Mouse (Mus musculus) hindbrain, embryonic 14.5 days (tissue): ENCODE measurements around the gene Gm42906. TPM values are rescaled to one million over a fixed set of nuclear protein-coding genes. Genes with fewer than 3 reads are reported as not detected.

Source experiments
- ATAC-seq: fragments of 200-750 bp; cut with Nextera tagmentation; 2 replicates; pipeline ENCODE4 v1.8.0; 2017; ENCODE audit warnings: moderate number of reproducible peaks, mild to moderate bottlenecking, moderate TSS enrichment, moderate library complexity; ENCODE audit not compliant: low FRiP score
- DNase-seq: peaks from one replicate; pipeline ENCODE4 v3.0.0-alpha.2; 2015; ENCODE audit warnings: low spot score
- H3K27ac ChIP-seq: fragments of 300-500 bp; sonication (generic); 2 replicates; pipeline ENCODE4 v1.5.1; 2014; ENCODE audit warnings: mild to moderate bottlenecking, moderate library complexity
- H3K27me3 ChIP-seq: fragments of 300-500 bp; sonication (generic); 2 replicates; pipeline ENCODE4 v1.6.1; 2014; ENCODE audit warnings: mild to moderate bottlenecking, low read length, mixed read lengths; ENCODE audit not compliant: control insufficient read depth, insufficient read depth
- H3K36me3 ChIP-seq: fragments of 300-500 bp; sonication (generic); replicated peaks from 2 replicates; pipeline ENCODE4 v1.6.1; 2014; ENCODE audit not compliant: control insufficient read depth, insufficient read depth
- H3K4me1 ChIP-seq: fragments of 300-500 bp; sonication (generic); replicated peaks from 2 replicates; pipeline ENCODE4 v1.6.1; 2014; ENCODE audit warnings: antibody characterized with exemption, low read length, mixed read lengths; ENCODE audit not compliant: control insufficient read depth, insufficient read depth
- H3K4me2 ChIP-seq: fragments of 300-500 bp; sonication (generic); replicated peaks from 2 replicates; pipeline ENCODE4 v1.6.1; 2014; ENCODE audit warnings: mild to moderate bottlenecking, moderate library complexity
- H3K4me3 ChIP-seq: fragments of 300-500 bp; sonication (generic); replicated peaks from 2 replicates; pipeline ENCODE4 v1.5.1; 2014; ENCODE audit warnings: mild to moderate bottlenecking, low read length
- H3K9ac ChIP-seq: fragments of 300-500 bp; sonication (generic); 2 replicates; pipeline ENCODE4 v1.6.1; 2014
- H3K9me3 ChIP-seq: fragments of 300-500 bp; sonication (generic); 2 replicates; pipeline ENCODE4 v1.6.1; 2016; ENCODE audit warnings: low read length; ENCODE audit not compliant: control insufficient read depth
- WGBS: fragments of 180-500 bp; shearing (Covaris S2); extraction: QIAGEN DNeasy Blood & Tissue Kit; methylation state at CpG from one replicate; pipeline ENCODE4 v1.1.7; 2014; 5-methylcytosine and 5-hydroxymethylcytosine counted together
- polyA plus RNA-seq: library from polyadenylated mRNA; unstranded; fragments of >200 nt; fragmentation: Nextera tagmentation; extraction: Ambion mirVana; gene quantifications from 2 replicates; pipeline ENCODE4 v1.2.1, GENCODE M21; 2014

Gm42906 gene
- polyA plus RNA-seq, 1 experiment from 2014 or later: not detected

GRCm38 (mm10) chr5:151092886-151093665, 334.9 kb downstream of the Gm42906 start:
- no peaks in the 10 kb centered on the region for H3K27me3 ChIP-seq
- H3K27ac ChIP-seq: no peak overlapping the region
- ATAC-seq (no peak), DNase-seq (no peak)
- 0 out of 2 replicates have a peak, but pooled peaks cover 4% of the 10 kb centered on the region for H3K4me1 ChIP-seq
- H3K36me3 ChIP-seq: no peaks in the 10 kb centered on the region
- H3K4me3 ChIP-seq: no peak overlapping the region
- no peak overlapping the region for H3K9ac ChIP-seq
- WGBS: 78% methylated on average over 3 of the region's 3 CpGs
- no peaks in the 10 kb centered on the region for H3K9me3 ChIP-seq
- H3K4me2 ChIP-seq: no peak overlapping the region

GRCm38 (mm10) chr5:151090996-151091395, 337.0 kb downstream of the Gm42906 start:
- Histone ChIP-seq H3K4me1 (peaks cover 11% of the 10 kb centered on the region; the same call in 1 of the 2 replicates), H3K4me2 (no peak overlapping the region), H3K27me3 (no peaks in the 10 kb centered on the region), H3K27ac (no peak overlapping the region), H3K9me3 (no peaks in the 10 kb centered on the region), H3K4me3 (no peak overlapping the region), H3K9ac (no peak overlapping the region), H3K36me3 (no peaks in the 10 kb centered on the region)
- no peak for DNase-seq
- no peak for ATAC-seq
- 95% methylated on average over 6 of the region's 6 CpGs for WGBS

GRCm38 (mm10) chr5:151089201-151089600, 338.8 kb downstream of the Gm42906 start:
- Histone ChIP-seq H3K9me3 (no peaks in the 10 kb centered on the region), H3K27me3 (no peaks in the 10 kb centered on the region), H3K36me3 (no peaks in the 10 kb centered on the region), H3K9ac (no peak overlapping the region), H3K27ac (no peak overlapping the region), H3K4me3 (no peak overlapping the region), H3K4me2 (no peak overlapping the region), H3K4me1 (peaks cover 11% of the 10 kb centered on the region; the same call in 1 of the 2 replicates)
- DNase-seq (no peak), ATAC-seq (no peak)
- 76% methylated on average over 6 of the region's 6 CpGs for WGBS

GRCm38 (mm10) chr5:151086425-151087202, 341.3 kb downstream of the Gm42906 start:
- no peaks in the 10 kb centered on the region for H3K9me3 ChIP-seq
- H3K4me3 ChIP-seq: no peak overlapping the region
- H3K4me2 ChIP-seq: no peak overlapping the region
- ATAC-seq: no peak
- H3K9ac ChIP-seq: no peak overlapping the region
- no peak overlapping the region for H3K27ac ChIP-seq
- peaks cover 11% of the 10 kb centered on the region; the same call in 1 of the 2 replicates for H3K4me1 ChIP-seq
- H3K36me3 ChIP-seq: no peaks in the 10 kb centered on the region
- 77% methylated on average over 9 of the region's 9 CpGs for WGBS
- no peak for DNase-seq
- H3K27me3 ChIP-seq: no peaks in the 10 kb centered on the region

GRCm38 (mm10) chr5:151085749-151086148, 342.2 kb downstream of the Gm42906 start:
- 85% methylated on average over 8 of the region's 8 CpGs for WGBS
- H3K4me1 ChIP-seq: peaks cover 11% of the 10 kb centered on the region; the same call in 1 of the 2 replicates

GRCm38 (mm10) chr5:151080276-151080675, 347.7 kb downstream of the Gm42906 start:
- H3K9me3 ChIP-seq: no peaks in the 10 kb centered on the region
- DNase-seq (no peak), ATAC-seq (no peak)
- H3K27ac ChIP-seq: no peak overlapping the region
- H3K27me3 ChIP-seq: no peaks in the 10 kb centered on the region
- no peak overlapping the region for H3K4me2 ChIP-seq
- 74% methylated on average over 4 of the region's 4 CpGs for WGBS
- no peaks in the 10 kb centered on the region for H3K36me3 ChIP-seq
- H3K4me3 ChIP-seq: no peak overlapping the region
- no peak overlapping the region for H3K9ac ChIP-seq
- H3K4me1 ChIP-seq: no peaks in the 10 kb centered on the region

More at GRCm38 (mm10) chr5:151085749-151086148, 342.2 kb downstream of the Gm42906 start:
- Histone ChIP-seq H3K27me3 (no peaks in the 10 kb centered on the region), H3K9me3 (no peaks in the 10 kb centered on the region), H3K4me2 (no peak overlapping the region), H3K4me3 (no peak overlapping the region), H3K36me3 (no peaks in the 10 kb centered on the region), H3K9ac (no peak overlapping the region), H3K27ac (no peak overlapping the region)
- no peak for DNase-seq
- no peak for ATAC-seq

- Histone ChIP-seq H3K9me3 (no peaks in the 10 kb centered on the region), H3K4me2 (no peak overlapping the region), H3K36me3 (no peaks in the 10 kb centered on the region), H3K27me3 (no peaks in the 10 kb centered on the region), H3K27ac (no peak overlapping the region), H3K4me1 (no peaks in the 10 kb centered on the region), H3K4me3 (no peak overlapping the region), H3K9ac (no peak overlapping the region)
- 95% methylated on average over 2 of the region's 2 CpGs for WGBS
- DNase-seq: no peak
- ATAC-seq: no peak
Observed at GRCm38 (mm10) chr5:151077953-151078352, 350.0 kb downstream of the Gm42906 start.

- no peak overlapping the region for H3K4me2 ChIP-seq
- WGBS: 67% methylated on average over 3 of the region's 3 CpGs
- DNase-seq: no peak
- no peak for ATAC-seq
- H3K9me3 ChIP-seq: no peaks in the 10 kb centered on the region
- H3K9ac ChIP-seq: no peak overlapping the region
- H3K4me1 ChIP-seq: no peaks in the 10 kb centered on the region
- H3K27me3 ChIP-seq: no peaks in the 10 kb centered on the region
- no peak overlapping the region for H3K4me3 ChIP-seq
- no peak overlapping the region for H3K27ac ChIP-seq
- H3K36me3 ChIP-seq: no peaks in the 10 kb centered on the region
Observed at GRCm38 (mm10) chr5:151076917-151077316, 351.0 kb downstream of the Gm42906 start.

- ATAC-seq (no peak), DNase-seq (no peak)
- H3K9ac ChIP-seq: no peak overlapping the region
- no peaks in the 10 kb centered on the region for H3K4me1 ChIP-seq
- no peak overlapping the region for H3K4me3 ChIP-seq
- no peak overlapping the region for H3K4me2 ChIP-seq
- H3K36me3 ChIP-seq: no peaks in the 10 kb centered on the region
- 79% methylated on average over 4 of the region's 4 CpGs for WGBS
- H3K27ac ChIP-seq: no peak overlapping the region
- H3K27me3 ChIP-seq: no peaks in the 10 kb centered on the region
- H3K9me3 ChIP-seq: no peaks in the 10 kb centered on the region
Observed at GRCm38 (mm10) chr5:151074282-151074681, 353.7 kb downstream of the Gm42906 start.
